Mouse (Mus musculus) neural tube, embryonic 13.5 days (tissue): ENCODE data around the gene Bicd1. TPM values are rescaled to one million over a fixed set of nuclear protein-coding genes. Genes with fewer than 3 reads are reported as not detected.

Experiments used
- ATAC-seq: fragments of 200-750 bp; cut with Nextera tagmentation; 2 replicates; pipeline ENCODE4 v1.8.0; 2017; ENCODE audit warnings: low read depth, mild to moderate bottlenecking, moderate TSS enrichment, moderate library complexity
- H3K27ac ChIP-seq: fragments of 300-500 bp; sonication (generic); replicated peaks from 2 replicates; pipeline ENCODE4 v1.5.1; 2015; ENCODE audit warnings: moderate library complexity, mild to moderate bottlenecking, inconsistent platforms
- H3K27me3 ChIP-seq: fragments of 300-500 bp; sonication (generic); 2 replicates; pipeline ENCODE4 v1.6.1; 2015; ENCODE audit warnings: mild to moderate bottlenecking, inconsistent platforms
- H3K36me3 ChIP-seq: fragments of 300-500 bp; sonication (generic); 2 replicates; pipeline ENCODE4 v1.6.1; 2015; ENCODE audit warnings: mild to moderate bottlenecking, inconsistent platforms
- H3K4me1 ChIP-seq: fragments of 300-500 bp; sonication (generic); replicated peaks from 2 replicates; pipeline ENCODE4 v1.6.1; 2015; ENCODE audit warnings: inconsistent platforms
- H3K4me2 ChIP-seq: fragments of 300-500 bp; sonication (generic); 2 replicates; pipeline ENCODE4 v1.6.1; 2015; ENCODE audit warnings: inconsistent platforms, mild to moderate bottlenecking, moderate library complexity
- H3K4me3 ChIP-seq: fragments of 300-500 bp; sonication (generic); 2 replicates; pipeline ENCODE4 v1.5.1; 2015; ENCODE audit warnings: mild to moderate bottlenecking, inconsistent platforms
- H3K9ac ChIP-seq: fragments of 300-500 bp; sonication (generic); 2 replicates; pipeline ENCODE4 v1.6.1; 2015; ENCODE audit warnings: moderate library complexity, mild to moderate bottlenecking, inconsistent platforms
- H3K9me3 ChIP-seq: fragments of 300-500 bp; sonication (generic); 2 replicates; pipeline ENCODE4 v1.6.1; 2016; ENCODE audit warnings: inconsistent platforms
- WGBS: fragments of 180-500 bp; shearing (Covaris S2); methylation state at CpG from one replicate; pipeline ENCODE4 v1.1.7; 2015; 5-methylcytosine and 5-hydroxymethylcytosine counted together
- microRNA-seq: library from miRNA; unstranded; fragments of <30 nt; microRNA quantifications from one replicate; pipeline ENCODE4, GENCODE M21; 2016
- polyA plus RNA-seq: library from polyadenylated mRNA; unstranded; fragments of >200 nt; fragmentation: Nextera tagmentation; extraction: Ambion mirVana; gene quantifications from 2 replicates; pipeline ENCODE4 v1.2.1, GENCODE M21; 2015

Bicd1 gene
- polyA plus RNA-seq, 1 experiment from 2014 or later = 37.6 TPM

- Histone ChIP-seq H3K36me3 (peaks cover 4% of the 10 kb centered on the region; the same call in 1 of the 2 replicates), H3K9ac (no peak overlapping the region), H3K9me3 (peaks cover 6% of the 10 kb centered on the region; the same call in 1 of the 2 replicates), H3K27ac (no peak overlapping the region), H3K4me1 (no peaks in the 10 kb centered on the region), H3K4me2 (no peak overlapping the region), H3K27me3 (no peaks in the 10 kb centered on the region), H3K4me3 (no peak overlapping the region)
- ATAC-seq = no peak
Observed at GRCm38 (mm10) chr6:149580053-149580452, 171.4 kb downstream of the Bicd1 start.

GRCm38 (mm10) chr6:149585708-149586504, 177.2 kb downstream of the Bicd1 start:
- no peaks in the 10 kb centered on the region for H3K4me1 ChIP-seq
- no peak overlapping the region for H3K27ac ChIP-seq
- H3K9me3 ChIP-seq = peaks cover 17% of the 10 kb centered on the region
- WGBS = 96% methylated on average over 7 of the region's 7 CpGs
- H3K4me2 ChIP-seq = no peak overlapping the region
- no peak overlapping the region for H3K9ac ChIP-seq
- no peak overlapping the region for H3K4me3 ChIP-seq
- ATAC-seq = no peak
- H3K27me3 ChIP-seq = no peaks in the 10 kb centered on the region
- peaks cover 8% of the 10 kb centered on the region for H3K36me3 ChIP-seq

Small RNA genes within 50 kb of the gene (microRNA-seq; reads per million reads assigned to microRNA genes)
- gene Gm24307 = not detected

Other genes with a start within 250 kb of the Bicd1 start
- 114 and 120 TPM in 2 replicates for gene Amn1, start 220.2 kb upstream of the Bicd1 start, polyA plus RNA-seq
- 31.5 and 34.6 TPM in 2 replicates for gene Resf1, start 99.5 kb upstream of the Bicd1 start, polyA plus RNA-seq